Mouse (Mus musculus) embryonic fibroblast, embryonic 13.5 days (primary cell): ENCODE results near the gene Pik3r5.

Experiments
- CTCF ChIP-seq: IDR thresholded peaks from 2 replicates; pipeline ENCODE4 v1.5.1; 2011; ENCODE audit warnings: mild to moderate bottlenecking, control low read depth, low read length, moderate library complexity, borderline replicate concordance; ENCODE audit not compliant: insufficient read depth
- POLR2A ChIP-seq: IDR thresholded peaks from 2 replicates; pipeline ENCODE4 v1.6.1; 2011; ENCODE audit warnings: low read depth, mild to moderate bottlenecking, control low read depth, low read length, moderate library complexity

GRCm38 (mm10) chr11:68442346-68442745 is 10.4 kb downstream of the Pik3r5 start:
- TF ChIP-seq CTCF (no peak), POLR2A (no peak)
